ENCODE assay signal across 18 mouse cellular contexts in the genomic region with DNA sequence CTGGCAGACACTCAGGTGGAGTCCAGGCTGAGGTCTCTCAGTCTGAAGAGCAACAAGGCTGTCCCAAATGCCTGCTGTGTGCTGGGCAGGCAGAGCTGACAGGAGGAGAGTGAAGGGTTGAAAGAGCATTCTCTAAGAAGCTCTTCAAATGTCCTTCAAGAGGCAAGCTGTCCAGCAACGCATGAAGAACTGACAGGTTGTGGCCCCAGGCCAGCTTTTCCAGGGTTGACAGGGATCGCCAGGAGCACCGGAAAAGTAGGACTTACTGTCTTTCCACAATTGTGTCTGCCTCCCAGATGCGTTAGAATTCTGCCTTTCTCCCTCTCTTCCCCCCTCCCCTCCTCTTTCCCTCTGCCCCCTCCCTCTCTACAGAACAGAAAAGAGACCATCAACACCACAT.
"Had no signal": no experiment of that assay in that cellular context is flagged by ENCODE, and none has a peak within 500 bp of the region (broad histone marks: within the 10 kb centered on the region; RNA-seq: fewer than 3 reads in every experiment).

No protein-coding gene starts in this region.

- H3K27me3 ChIP-seq: midbrain, embryonic 12.5 days; neural tube, embryonic 13.5 days; neural tube, embryonic 15.5 days had no signal

- H3K9ac ChIP-seq: lung, embryonic 14.5 days; midbrain, embryonic 12.5 days; neural tube, embryonic 13.5 days; neural tube, embryonic 15.5 days had no signal

- ATAC-seq: midbrain, embryonic 16.5 days had no signal

- H3K4me2 ChIP-seq: lung, embryonic 14.5 days; midbrain, embryonic 12.5 days; neural tube, embryonic 13.5 days; neural tube, embryonic 15.5 days had no signal

- H3K4me1 ChIP-seq: neural tube, embryonic 13.5 days; neural tube, embryonic 15.5 days had no signal

- H3K9me3 ChIP-seq: midbrain, embryonic 12.5 days; neural tube, embryonic 15.5 days had no signal

- DNase-seq: lung, adult 18-20 months; lung, embryonic 14.5 days; lung, postnatal 10 days; lung, postnatal 4 days; midbrain, embryonic 14.5 days; right cerebral cortex, adult 18-20 months; right cerebral cortex, postnatal 25 days; right cerebral cortex, postnatal 4 days; spleen, adult 18-20 months; thymus, adult 18-20 months; thymus, postnatal 14 days; thymus, postnatal 36 days had no signal

- H3K36me3 ChIP-seq: midbrain, embryonic 10.5 days; midbrain, embryonic 12.5 days; neural tube, embryonic 13.5 days; neural tube, embryonic 15.5 days had no signal

- H3K27ac ChIP-seq: midbrain, embryonic 10.5 days; midbrain, embryonic 12.5 days; neural tube, embryonic 13.5 days; neural tube, embryonic 15.5 days had no signal

- H3K4me3 ChIP-seq: midbrain, embryonic 10.5 days; midbrain, embryonic 12.5 days; myocyte; neural tube, embryonic 13.5 days; neural tube, embryonic 15.5 days had no signal
